Mouse (Mus musculus) gastrocnemius, adult 18-20 months (tissue): Measurements from ENCODE around the gene Adam22. TPM values are rescaled to one million over a fixed set of nuclear protein-coding genes. Genes with fewer than 3 reads are reported as not detected.

Source experiments
- DNase-seq: peaks from one replicate; pipeline ENCODE4 v3.0.0; 2021; ENCODE audit warnings: low spot score
- long read RNA-seq, 2 experiments: library from polyadenylated mRNA; stranded (forward); transcript quantifications; one replicate each; pipeline ENCODE4 v2.0.0; 2021
- total RNA-seq, 2 experiments: library from RNA; stranded (reverse); gene quantifications; 2 replicates each; pipeline ENCODE4 v1.2.3; 2021

Adam22 gene
- total RNA-seq: 1 to 10 TPM; 2.4 to 3.3 TPM
- long read RNA-seq, experiment 1, partial matches to known transcripts: 0 of 2 reads
- long read RNA-seq, experiment 1, other reads (novel, unspliced or antisense): 2 of 2 reads
- long read RNA-seq, experiment 2: 0 reads

- peak; percentile 71 for DNase-seq
Observed at GRCm38 (mm10) chr5:8367614-8368327, at the start of gene Adam22. Adam22 (minus strand) TSS chr5:8368160.

GRCm38 (mm10) chr5:8417443-8417842, 49.5 kb upstream of the Adam22 start:
- no peak for DNase-seq

- no peak for DNase-seq
Observed at GRCm38 (mm10) chr5:8416683-8417413, 48.9 kb upstream of the Adam22 start.

DNA sequence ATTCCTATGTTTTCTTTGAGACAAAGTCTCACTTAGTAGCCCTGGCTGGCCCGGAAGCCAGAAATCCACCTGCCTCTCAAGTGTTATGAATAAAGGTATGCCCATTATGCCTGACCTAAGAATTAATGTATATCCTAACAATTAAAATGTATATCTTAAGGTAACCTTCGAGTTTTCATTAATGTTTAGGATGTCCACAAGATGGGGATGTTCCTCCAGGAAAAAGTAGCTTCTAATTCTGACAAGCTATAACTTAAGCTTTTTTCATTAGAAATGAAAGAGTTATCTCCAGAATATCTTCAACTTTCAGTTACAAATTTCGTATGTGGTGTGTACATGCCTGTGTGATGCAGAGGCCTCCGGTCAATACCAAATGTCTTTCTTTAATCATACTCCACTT, 40.8 kb upstream of the Adam22 start:
- no peak for DNase-seq

- no peak for DNase-seq
Observed at GRCm38 (mm10) chr5:8397587-8398249, 29.8 kb upstream of the Adam22 start.

- DNase-seq: no peak
Observed at GRCm38 (mm10) chr5:8393891-8394583, 26.1 kb upstream of the Adam22 start.

DNA sequence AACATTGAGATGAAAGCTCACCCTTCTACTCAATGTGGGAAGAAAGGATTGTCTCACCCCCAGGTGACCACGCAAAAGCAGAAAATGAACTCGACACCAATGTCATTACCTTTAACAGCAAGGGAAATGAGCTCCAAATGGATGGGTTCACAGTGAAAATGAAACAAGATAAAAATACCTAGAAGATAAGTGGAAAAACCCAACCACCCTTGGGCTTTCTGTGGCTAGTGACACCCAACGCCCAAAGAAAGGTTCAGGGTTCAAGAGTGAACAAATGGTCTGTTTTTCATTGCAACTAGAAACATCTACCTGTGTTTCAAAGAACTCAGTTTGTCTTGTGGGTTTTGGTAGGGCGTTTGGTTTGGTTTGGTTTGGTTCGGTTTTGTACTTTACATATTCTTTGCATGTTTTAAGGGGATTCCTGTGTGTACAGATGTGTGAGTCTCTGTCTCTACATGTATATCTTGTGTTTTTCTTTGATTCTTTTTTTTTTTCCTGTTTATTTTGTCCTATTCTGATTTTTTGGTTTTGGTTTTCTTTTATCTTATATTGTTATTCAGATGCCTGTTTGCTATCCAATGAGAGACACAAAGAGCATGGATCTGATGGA, 6.4 kb upstream of the Adam22 start:
- no peak for DNase-seq

DNA sequence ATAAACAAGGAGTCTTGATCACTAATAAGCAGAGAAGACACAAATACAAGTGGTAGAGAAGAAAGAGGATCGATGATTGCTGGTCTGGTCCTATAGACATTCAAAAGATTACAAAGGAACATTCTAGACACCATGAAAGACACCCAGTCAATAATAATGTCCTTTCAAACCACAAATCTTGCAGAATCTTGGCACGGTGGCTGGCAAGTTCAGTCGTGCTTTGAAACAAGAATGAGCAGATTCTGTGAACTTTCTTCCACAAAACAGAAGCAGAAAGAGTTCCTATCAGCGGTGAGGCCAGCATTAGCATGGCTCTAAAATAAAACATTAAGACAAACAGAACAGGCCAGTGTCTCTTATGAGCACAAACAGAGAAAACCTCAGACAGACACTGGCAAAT, 5.5 kb upstream of the Adam22 start:
- DNase-seq: no peak

- no peak for DNase-seq
Observed at GRCm38 (mm10) chr5:8368781-8369180, 821 bp upstream of the Adam22 start.

DNA sequence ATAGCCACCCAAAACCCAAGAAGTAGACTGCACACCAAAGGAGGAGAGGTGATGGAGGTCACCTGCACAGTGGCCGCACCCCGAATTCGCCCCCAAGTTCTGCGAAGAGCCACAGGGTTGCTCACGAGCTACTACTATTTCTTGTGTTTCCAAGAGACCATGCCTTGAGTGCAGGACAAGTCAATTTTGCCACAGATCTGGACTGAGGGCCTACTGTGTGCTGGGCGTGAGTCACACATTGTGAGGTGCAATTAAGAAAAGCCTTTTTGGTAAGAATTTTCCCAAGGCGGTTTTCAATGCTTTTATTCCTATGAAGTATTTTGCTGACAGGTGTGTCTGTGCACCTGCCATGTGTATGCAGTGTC, 350 bp upstream of the Adam22 start:
- DNase-seq: no peak

DNA sequence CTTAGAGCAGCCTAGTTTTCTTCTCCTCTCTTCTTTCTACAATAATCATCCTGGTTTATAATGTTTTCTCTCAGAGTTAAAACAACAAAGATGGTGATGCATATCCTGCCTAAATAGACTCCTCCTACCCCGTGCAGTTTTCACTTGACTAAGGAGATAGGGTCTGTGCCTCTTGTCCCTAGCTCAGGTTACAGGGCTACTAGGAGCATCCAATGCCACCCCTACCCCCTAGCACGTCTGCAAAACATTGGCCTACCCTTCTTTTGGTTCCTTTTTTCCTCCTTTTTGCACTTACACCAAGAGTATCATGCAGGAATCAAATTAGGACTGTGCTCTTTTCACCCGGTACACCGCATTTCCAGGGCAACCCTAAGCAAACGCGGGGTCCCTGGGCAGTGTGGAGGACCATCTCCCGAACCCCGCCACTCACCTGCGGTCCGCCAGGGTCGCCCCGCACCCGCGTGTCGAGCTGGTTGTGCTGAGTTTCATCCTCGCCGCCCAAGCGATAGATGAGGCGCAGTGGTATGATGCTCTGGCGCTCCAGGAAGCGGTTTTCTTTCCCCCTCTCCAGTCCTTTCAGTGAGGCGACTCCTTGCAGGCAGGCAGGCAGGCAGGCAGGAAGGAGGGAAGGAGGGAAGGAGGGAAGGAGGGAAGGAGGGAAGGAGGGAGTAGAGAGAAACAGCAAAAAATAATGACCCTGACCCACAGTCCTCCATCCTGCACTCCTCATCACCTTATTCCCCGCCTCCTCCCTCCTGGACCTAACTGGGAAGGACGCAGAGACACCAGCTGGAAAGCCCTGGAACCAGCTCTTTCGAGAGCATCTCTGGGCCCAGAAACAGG, 968 bp downstream of the Adam22 start:
- no peak for DNase-seq

DNA sequence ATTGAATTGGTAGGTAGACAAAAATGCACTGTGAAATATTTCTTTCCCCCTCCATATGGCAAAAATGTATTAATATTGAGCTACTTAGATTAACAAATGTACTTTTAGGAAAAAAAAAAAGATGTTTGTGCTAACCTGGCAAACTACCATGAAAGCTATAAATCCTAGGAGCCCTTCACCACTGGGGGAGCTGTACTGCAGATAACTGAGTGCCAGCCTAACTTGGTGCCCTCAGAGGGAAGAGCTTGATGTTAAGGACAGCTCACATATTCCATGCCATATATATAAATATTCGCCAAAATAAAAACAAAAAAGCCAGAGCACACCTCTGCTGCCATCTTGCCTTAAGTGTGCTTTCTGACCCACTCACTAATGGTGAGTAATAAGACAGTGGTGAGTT, 5.6 kb downstream of the Adam22 start:
- no peak for DNase-seq

DNA sequence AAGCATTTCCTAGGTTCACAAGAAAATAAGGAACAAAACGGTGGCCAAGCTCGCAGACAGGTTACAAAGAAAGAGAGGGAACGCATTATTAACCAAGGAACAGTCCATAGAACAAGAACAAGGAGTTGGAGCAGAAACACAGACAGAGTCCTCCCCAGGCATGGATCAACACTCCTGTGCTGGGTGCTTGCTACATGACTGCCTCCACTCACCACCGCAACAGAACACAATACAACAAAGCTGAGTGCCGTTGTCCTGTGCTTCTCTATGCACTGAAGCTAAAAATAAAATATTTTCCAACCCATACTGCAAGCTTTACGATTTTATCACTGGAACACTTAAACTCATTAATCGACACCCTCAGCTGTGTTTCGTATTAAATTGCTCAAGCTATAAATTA, 10.3 kb downstream of the Adam22 start:
- DNase-seq: no peak

- DNase-seq: no peak
Observed at GRCm38 (mm10) chr5:8356885-8357651, 10.9 kb downstream of the Adam22 start.

- no peak for DNase-seq
Observed at GRCm38 (mm10) chr5:8356326-8356725, 11.6 kb downstream of the Adam22 start.

GRCm38 (mm10) chr5:8349557-8349956, 18.4 kb downstream of the Adam22 start:
- DNase-seq: no peak

DNA sequence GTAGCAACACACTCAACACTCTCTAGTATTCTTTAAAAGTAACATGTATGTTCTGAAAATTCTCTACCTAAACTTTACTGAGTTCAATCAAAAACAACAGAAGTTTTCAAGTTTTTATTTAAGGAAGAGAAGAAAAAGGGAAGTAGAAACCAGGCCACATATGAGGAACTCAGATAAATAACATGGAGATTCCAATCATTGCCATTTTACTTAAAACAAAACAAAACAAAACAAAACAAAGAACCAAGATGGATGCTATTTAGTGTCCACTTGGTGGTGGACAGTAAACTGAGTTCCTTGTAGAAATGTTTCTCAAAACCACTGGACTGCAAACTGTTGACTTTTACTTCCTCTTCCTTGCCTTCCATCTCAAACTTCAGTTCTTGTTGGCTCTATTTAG, 21.6 kb downstream of the Adam22 start:
- no peak for DNase-seq

DNA sequence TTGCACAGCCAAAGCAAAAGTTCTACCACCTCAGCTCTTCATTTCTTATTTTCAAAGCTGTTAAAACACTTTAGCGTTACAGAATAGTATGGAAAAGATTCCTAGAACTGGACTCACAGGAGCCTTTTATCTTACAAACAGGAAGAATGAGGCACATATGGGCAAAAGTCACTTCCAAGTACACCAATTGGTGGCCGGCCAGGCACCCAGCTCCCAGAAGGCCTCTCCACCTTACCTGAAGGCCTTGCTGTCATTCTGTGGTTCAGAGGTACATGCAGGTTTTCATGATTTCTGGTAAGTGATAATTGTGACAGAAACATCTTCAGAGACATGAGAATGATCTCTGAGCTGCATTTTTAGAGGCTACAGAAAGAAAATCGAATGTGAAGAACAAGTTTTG, 24.7 kb downstream of the Adam22 start:
- no peak for DNase-seq

- no peak for DNase-seq
Observed at GRCm38 (mm10) chr5:8341676-8342075, 26.3 kb downstream of the Adam22 start.
